Mouse (Mus musculus) bone marrow macrophage, adult 2 months (primary cell): ENCODE results near the gene Mthfd2l. TPM values are rescaled to one million over a fixed set of nuclear protein-coding genes. Genes with fewer than 3 reads are reported as not detected.

Experiments
- H3K27ac ChIP-seq: 2 replicates; pipeline ENCODE4 v1.5.1; 2012; ENCODE audit warnings: low read depth, low read length; ENCODE audit not compliant: insufficient read depth
- H3K4me1 ChIP-seq: 2 replicates; pipeline ENCODE4 v1.6.1; 2012; ENCODE audit warnings: low read length; ENCODE audit not compliant: control insufficient read depth, insufficient read depth
- H3K4me3 ChIP-seq: 2 replicates; pipeline ENCODE4 v1.5.1; 2012; ENCODE audit warnings: mild to moderate bottlenecking, low read length, moderate library complexity; ENCODE audit not compliant: insufficient read depth
- CTCF ChIP-seq: IDR thresholded peaks from 2 replicates; pipeline ENCODE4 v1.5.1; 2012; ENCODE audit warnings: low read depth, mild to moderate bottlenecking, low read length, moderate library complexity
- POLR2A ChIP-seq: IDR thresholded peaks from 2 replicates; pipeline ENCODE4 v1.6.1; 2012; ENCODE audit warnings: mild to moderate bottlenecking, low read depth, low read length, borderline replicate concordance
- polyA plus RNA-seq: library from polyadenylated mRNA; stranded (reverse); fragments of >200 nt; gene quantifications from 2 replicates; pipeline ENCODE4 v1.2.4, GENCODE M21; 2012; ENCODE audit not compliant: missing spikeins, insufficient read depth, insufficient read length

Gene Mthfd2l
- 8.1 and 9.0 TPM in 2 replicates for polyA plus RNA-seq

GRCm38 (mm10) chr5:90930971-90931851, at the start of gene Mthfd2l:
Gene Mthfd2l (plus strand): TSS chr5:90931117.
- Histone ChIP-seq H3K4me1 (peaks cover 22% of the 10 kb centered on the region), H3K4me3 (peak within 1 kb of the TSS; percentile 70), H3K27ac (peak within 1 kb of the TSS; percentile 41)
- TF ChIP-seq CTCF (no peak), POLR2A (0 out of 2 replicates have a peak, but pooled peaks have one; percentile 14)

DNA sequence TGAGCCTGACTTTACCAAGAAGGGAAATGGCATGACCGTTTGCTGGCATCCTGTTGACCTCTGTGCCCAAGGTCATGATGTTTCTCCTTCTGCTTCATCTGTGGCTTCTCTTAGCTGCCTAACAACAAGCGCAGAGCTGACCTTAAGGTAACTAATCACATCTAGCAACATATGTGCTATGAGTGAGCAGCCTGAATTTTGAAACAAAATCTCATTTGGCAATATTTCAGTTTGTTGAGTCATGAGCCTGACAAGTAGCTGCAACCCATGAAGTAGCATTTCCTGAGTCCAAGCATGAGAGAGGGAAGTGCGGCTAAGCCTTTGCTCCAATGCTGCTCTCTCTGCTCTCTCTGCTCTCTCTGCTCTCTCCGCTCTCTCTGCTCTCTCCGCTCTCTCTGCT, 49.2 kb upstream of the Mthfd2l start:
- no peak overlapping the region for H3K4me3 ChIP-seq
- no peak for TF ChIP-seq CTCF
- no peak for TF ChIP-seq POLR2A
- H3K4me1 ChIP-seq: peaks cover 19% of the 10 kb centered on the region
- peak overlapping the region; percentile 62 for H3K27ac ChIP-seq

GRCm38 (mm10) chr5:90882146-90882545, 48.8 kb upstream of the Mthfd2l start:
- Histone ChIP-seq H3K4me1 (peaks cover 16% of the 10 kb centered on the region), H3K27ac (peak overlapping the region; percentile 62), H3K4me3 (no peak overlapping the region)
- TF ChIP-seq POLR2A (no peak), CTCF (no peak)

- H3K27ac ChIP-seq: no peak overlapping the region
Observed at GRCm38 (mm10) chr5:90884628-90885242, 46.2 kb upstream of the Mthfd2l start.

DNA sequence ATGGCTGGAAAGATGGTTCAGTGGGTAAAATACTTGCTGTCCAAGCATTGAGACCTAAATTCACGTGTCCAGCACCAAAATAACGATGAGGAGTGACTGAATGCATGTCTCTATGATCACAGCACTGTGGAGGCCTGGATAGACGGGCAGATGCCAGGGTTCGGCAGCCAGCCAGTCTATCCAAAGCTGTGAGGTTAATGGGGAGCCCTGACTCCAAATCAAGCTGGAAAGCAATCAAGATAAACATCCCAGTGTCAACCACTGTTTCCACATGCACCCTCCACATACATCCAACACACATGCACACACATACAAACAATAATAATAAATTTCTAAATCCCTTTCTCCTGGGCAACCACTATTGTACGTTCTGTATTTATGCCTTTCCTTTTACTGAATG, 42.3 kb upstream of the Mthfd2l start:
- Histone ChIP-seq H3K4me1 (no peaks in the 10 kb centered on the region), H3K4me3 (no peak overlapping the region), H3K27ac (no peak overlapping the region)
- no peak for TF ChIP-seq POLR2A
- TF ChIP-seq CTCF: no peak

More at GRCm38 (mm10) chr5:90884628-90885242, 46.2 kb upstream of the Mthfd2l start:
- Histone ChIP-seq H3K4me3 (no peak overlapping the region), H3K4me1 (peaks cover 9% of the 10 kb centered on the region)
- no peak for TF ChIP-seq POLR2A
- no peak for TF ChIP-seq CTCF

GRCm38 (mm10) chr5:90890519-90891463, 40.1 kb upstream of the Mthfd2l start, which contains the start of gene Cxcl1:
Gene Cxcl1 (plus strand): TSS chr5:90891241.
- TF ChIP-seq POLR2A (no peak), CTCF (no peak)
- H3K4me3 ChIP-seq: no peak within 1 kb of the TSS
- no peak within 1 kb of the TSS for H3K27ac ChIP-seq
- H3K4me1 ChIP-seq: peaks cover 7% of the 10 kb centered on the region

DNA sequence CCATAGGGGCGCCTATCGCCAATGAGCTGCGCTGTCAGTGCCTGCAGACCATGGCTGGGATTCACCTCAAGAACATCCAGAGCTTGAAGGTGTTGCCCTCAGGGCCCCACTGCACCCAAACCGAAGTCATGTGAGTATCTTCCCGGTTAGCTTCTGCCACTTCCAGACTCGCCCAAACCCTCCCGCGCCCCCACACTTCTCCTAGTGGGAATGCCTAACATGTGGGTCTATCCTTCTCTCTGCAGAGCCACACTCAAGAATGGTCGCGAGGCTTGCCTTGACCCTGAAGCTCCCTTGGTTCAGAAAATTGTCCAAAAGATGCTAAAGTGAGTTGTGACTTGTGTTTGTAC, 39.5 kb upstream of the Mthfd2l start:
- Histone ChIP-seq H3K27ac (no peak overlapping the region), H3K4me3 (no peak overlapping the region), H3K4me1 (peaks cover 13% of the 10 kb centered on the region)
- TF ChIP-seq POLR2A: no peak
- no peak for TF ChIP-seq CTCF

DNA sequence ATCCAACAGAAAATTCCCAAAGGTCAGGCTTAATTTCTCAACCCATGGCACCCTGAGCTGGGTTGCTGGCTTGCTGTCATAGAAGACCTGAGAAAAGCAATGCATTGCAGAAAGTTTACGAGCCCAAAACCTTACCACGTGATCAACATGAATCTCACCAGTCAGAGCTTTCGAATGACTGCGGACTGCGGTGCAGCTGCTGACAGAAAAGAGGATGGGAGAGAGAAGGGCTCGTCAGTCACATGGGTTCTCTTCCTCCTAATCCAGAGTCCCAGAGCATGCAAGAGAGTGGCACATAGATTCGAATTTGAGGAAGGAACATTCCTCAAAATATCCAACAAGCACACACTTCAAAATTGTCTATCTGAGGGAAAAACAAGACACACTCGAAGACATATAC, 36.7 kb upstream of the Mthfd2l start:
- no peak overlapping the region for H3K27ac ChIP-seq
- peaks cover 20% of the 10 kb centered on the region for H3K4me1 ChIP-seq
- H3K4me3 ChIP-seq: no peak overlapping the region
- no peak for TF ChIP-seq CTCF

DNA sequence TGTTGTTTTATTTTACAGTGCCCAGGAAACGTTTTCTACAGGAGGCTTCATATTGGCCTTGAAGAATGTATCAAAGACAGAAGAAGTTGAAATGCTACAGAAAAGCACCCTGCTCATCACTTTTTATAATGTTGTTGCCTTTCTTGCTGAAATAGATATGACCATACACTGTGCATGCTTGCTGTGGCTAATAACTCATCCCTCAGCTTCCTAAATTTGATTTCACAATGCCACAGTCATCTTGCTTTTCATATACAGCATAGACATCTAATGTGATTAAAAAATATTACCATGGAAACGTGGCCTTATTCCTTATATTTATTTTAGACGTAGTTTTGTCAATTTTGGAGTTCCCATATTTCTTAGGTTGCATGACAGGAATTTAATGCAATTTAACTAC, 33.5 kb upstream of the Mthfd2l start:
- TF ChIP-seq CTCF (no peak), POLR2A (no peak)
- Histone ChIP-seq H3K4me1 (peaks cover 39% of the 10 kb centered on the region), H3K4me3 (no peak overlapping the region), H3K27ac (peak overlapping the region; percentile 81)

DNA sequence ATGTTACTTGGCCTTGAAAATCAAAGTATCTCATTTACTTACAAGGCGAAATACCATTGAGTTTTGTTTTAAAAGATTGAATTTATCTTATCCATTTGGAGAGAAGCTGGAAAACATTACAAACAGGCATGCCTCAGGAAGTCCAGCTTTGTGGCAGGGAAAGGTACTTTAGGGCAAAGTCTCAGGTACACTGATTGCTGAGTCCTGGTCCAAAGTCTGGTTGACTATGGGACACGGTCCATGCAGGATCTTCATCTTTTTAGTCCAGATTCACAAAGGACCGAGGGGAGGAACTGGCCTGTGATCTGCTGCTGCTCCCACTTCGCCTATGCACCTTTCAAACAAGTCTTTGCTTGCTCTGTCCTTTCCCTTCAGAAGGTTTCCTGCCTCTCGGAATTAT, 31.6 kb upstream of the Mthfd2l start:
- no peak overlapping the region for H3K4me3 ChIP-seq
- 0 out of 2 replicates have a peak overlapping the region, but pooled peaks have one; percentile 11 for H3K27ac ChIP-seq
- TF ChIP-seq CTCF (no peak), POLR2A (no peak)
- peaks cover 52% of the 10 kb centered on the region for H3K4me1 ChIP-seq
